Mouse (Mus musculus) layer of hippocampus, postnatal 10 days (tissue): ENCODE results near the gene Trp53tg5. TPM values are rescaled to one million over a fixed set of nuclear protein-coding genes. Genes with fewer than 3 reads are reported as not detected.

Experiments used
- total RNA-seq, 2 experiments: library from RNA; stranded (reverse); gene quantifications; 2 replicates each; pipeline ENCODE4 v1.2.3; 2021

The Trp53tg5 gene
- total RNA-seq, 2 experiments from 2014 or later = not detected

Other genes with a start within 250 kb of the Trp53tg5 start
- gene Svs2, start 235.3 kb downstream of the Trp53tg5 start, total RNA-seq = not detected
- gene Svs3b, start 217.1 kb downstream of the Trp53tg5 start, total RNA-seq = not detected
- gene Svs4, start 195.3 kb downstream of the Trp53tg5 start, total RNA-seq = not detected
- not detected for gene Svs3a, start 184.5 kb downstream of the Trp53tg5 start, total RNA-seq
- not detected for gene Svs6, start 157.0 kb downstream of the Trp53tg5 start, total RNA-seq
- not detected for gene Svs5, start 141.0 kb downstream of the Trp53tg5 start, total RNA-seq
- 1 to 10 TPM; 1.0 to 1.4 TPM for gene Slpi, start 84.6 kb downstream of the Trp53tg5 start, total RNA-seq
- under 1 TPM; 0.38 to 0.48 TPM for gene Rbpjl, start 70.6 kb downstream of the Trp53tg5 start, total RNA-seq
- 10 to 100 TPM; 20.4 to 25.9 TPM for gene Matn4, start 68.6 kb downstream of the Trp53tg5 start, total RNA-seq
- gene Sdc4, start 29.8 kb downstream of the Trp53tg5 start, total RNA-seq = 10 to 100 TPM; 74.2 to 83.4 TPM
- 10 to 100 TPM; 43.9 to 45.8 TPM for gene Sys1, start 16.8 kb downstream of the Trp53tg5 start, total RNA-seq
- 10 to 100 TPM in 1 of 2 experiments, 1 to 10 TPM in 1; 4.1 to 17.9 TPM for gene Gm20458, start 12.8 kb downstream of the Trp53tg5 start, total RNA-seq
- 10 to 100 TPM; 58.9 to 61.0 TPM for gene Dbndd2, start 12.4 kb upstream of the Trp53tg5 start, total RNA-seq
- gene Pigt, start 23.8 kb upstream of the Trp53tg5 start, total RNA-seq = 100 to 1,000 TPM; 106 to 109 TPM
- gene Wfdc2, start 88.7 kb upstream of the Trp53tg5 start, total RNA-seq = under 1 TPM in 1 of 2 experiments, not detected in 1; 0.73 TPM
- not detected for gene Spint3, start 99.7 kb upstream of the Trp53tg5 start, total RNA-seq
- 1 to 10 TPM in 1 of 2 experiments, under 1 TPM in 1; 0.78 to 2.2 TPM for gene Wfdc6a, start 111.7 kb upstream of the Trp53tg5 start, total RNA-seq
- not detected for gene Eppin, start 119.9 kb upstream of the Trp53tg5 start, total RNA-seq
- not detected for gene Wfdc6b, start 139.8 kb upstream of the Trp53tg5 start, total RNA-seq
- gene Wfdc8, start 139.9 kb upstream of the Trp53tg5 start, total RNA-seq = not detected
- gene Wfdc16, start 165.1 kb upstream of the Trp53tg5 start, total RNA-seq = not detected
- gene Wfdc10, start 182.3 kb upstream of the Trp53tg5 start, total RNA-seq = not detected
- not detected for gene Wfdc9, start 182.9 kb upstream of the Trp53tg5 start, total RNA-seq
- not detected for gene Wfdc11, start 200.4 kb upstream of the Trp53tg5 start, total RNA-seq
- gene Wfdc13, start 211.4 kb upstream of the Trp53tg5 start, total RNA-seq = not detected
- gene Spint4, start 224.8 kb upstream of the Trp53tg5 start, total RNA-seq = not detected
- gene Spint5, start 241.6 kb upstream of the Trp53tg5 start, total RNA-seq = not detected